Mouse (Mus musculus): Measurements from ENCODE around the gene Dkk1.
"Not testable (repeated sequence)": the region's sequence is repeated elsewhere in the genome, so short reads cannot be mapped to it uniquely, and the experiment has no call there.

Gene Dkk1

DNA sequence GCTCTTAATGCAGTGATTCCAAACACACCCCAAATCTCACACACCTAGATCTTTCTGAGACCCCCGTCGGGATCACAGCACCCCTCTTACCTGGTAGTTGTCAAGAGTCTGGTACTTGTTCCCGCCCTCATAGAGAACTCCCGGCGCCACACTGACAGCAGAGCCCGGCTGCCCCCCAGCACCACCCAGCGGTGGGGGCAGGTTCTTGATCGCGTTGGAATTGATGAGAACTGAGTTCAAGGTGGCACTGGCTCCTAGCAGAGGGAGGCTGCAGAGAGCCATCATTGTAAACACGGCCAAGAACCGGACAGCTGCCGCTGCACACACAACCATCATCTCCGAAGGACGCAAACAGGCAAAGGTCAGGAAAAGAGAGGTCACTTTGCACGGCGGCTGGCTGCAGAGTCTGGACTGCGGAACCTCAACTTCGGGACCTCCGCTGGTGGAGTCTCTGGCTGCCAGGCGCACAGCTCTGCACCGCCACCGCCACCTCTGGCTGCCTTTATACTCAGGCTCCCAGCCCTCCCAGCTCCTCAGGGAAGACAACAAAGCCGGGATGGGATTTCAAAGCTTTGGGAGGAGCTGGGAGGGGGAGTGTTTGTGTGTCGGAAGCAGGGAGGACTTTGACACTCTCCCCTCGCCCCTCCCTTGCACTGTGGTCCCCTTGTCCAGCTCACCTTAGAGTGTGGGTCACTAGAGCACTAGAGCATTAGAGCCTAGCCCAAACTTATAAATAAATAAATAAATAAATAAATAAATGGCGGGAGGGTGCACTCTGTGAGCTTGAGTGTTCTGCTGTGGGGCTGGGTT is at the start of gene Dkk1:
Gene Dkk1 (minus strand): TSS at position 622 of the 810 bp plus-strand sequence.
- no peak for DNase-seq

DNA sequence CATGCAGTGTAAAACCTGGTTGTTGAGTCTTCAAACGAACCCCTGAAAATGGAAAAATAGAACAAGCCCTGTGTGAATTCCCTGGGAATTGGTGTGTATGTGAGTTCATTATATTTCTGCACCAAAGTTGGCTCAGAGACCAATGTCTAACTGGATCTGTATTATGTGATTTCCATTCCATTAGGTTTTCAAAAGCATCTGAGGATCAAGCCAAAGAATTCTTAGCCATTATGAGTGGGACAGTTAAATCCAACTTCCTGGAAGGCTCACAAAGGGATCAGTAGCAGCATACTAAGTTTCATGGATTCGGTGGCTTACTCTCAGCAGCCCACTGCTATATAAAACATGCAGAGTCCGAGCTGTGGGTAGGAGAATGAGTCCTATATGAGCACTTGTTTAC is 36.9 kb upstream of the Dkk1 start:
- DNase-seq, result no peak

DNA sequence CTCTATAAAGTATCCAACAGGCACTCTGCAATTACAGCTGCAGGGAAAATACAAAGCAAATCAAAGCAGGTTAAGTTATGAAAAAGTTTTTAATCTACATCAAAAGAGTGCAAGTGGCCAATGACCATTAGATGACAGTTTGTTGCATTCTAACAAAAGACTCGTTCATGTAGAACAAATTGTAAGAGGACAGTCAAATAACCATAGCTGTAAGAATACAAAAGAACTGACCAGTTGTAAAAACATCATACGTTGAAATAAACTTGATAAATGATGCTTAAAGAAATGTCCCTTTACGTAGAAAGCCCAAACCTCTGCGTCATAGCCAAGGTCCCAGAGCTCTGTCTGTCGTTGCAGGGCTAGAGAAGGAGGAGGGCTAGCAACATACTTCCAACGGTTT is 15.1 kb upstream of the Dkk1 start:
- no peak for DNase-seq

DNA sequence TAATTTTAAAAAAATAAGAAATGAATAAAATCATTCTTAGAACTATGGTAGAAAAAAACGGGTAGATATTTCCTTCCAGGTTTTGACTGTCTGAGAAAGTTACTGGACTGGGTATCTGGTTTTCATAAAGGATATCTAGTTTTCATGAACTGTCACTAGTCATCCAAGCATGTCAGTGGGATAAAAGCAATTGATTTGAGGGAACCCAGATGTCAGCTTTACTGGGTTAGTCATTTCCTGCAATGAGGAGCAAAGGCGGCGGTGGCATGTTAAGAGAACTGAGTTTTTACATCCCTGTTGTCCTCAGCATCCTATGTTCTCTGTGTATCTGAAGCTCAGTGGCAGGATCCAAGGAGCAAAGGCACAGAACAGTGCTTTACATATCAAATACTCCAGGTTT is 14.4 kb upstream of the Dkk1 start:
- no peak for DNase-seq

DNA sequence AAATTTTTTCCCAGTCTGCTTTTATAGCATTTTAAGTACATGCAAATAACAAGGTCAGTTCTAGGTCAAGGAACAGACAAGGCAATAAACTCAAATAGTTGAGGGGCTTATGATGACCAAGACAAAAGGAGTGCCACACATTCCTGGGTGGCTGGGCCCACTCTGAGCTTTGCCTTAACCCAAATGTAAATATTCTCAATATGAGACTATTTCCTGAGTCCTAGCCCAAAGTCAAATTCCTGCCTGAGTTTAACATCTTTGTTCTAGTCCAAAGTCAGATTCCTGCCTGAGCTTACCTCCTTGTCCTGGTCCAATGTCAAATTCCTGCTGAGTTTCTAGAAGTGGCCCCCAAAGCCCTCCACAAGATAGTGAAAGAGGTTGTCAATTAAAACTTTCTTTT is 8.6 kb upstream of the Dkk1 start:
- DNase-seq, result no peak

DNA sequence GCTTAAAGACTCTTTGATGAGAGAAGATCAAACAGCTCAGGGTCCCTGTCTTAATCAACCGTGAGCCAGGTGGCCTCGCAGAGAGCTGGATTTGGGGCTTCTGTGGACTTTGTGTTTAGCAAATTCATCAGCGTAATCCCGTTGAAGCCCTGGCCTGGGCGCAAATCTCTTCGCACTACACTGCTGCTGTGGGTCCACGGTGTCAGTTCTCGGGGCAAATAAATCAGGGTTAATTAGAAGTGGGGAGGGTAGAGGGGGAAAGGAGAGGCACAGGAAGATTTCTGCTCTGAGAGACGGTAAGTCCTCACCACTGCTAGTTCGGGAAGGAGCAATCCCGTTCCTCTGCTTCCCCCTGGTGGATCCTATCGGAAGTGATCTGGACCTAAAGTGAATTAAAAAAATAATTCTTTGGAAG is 5.0 kb upstream of the Dkk1 start:
- peak; percentile 21 to 33 for DNase-seq

DNA sequence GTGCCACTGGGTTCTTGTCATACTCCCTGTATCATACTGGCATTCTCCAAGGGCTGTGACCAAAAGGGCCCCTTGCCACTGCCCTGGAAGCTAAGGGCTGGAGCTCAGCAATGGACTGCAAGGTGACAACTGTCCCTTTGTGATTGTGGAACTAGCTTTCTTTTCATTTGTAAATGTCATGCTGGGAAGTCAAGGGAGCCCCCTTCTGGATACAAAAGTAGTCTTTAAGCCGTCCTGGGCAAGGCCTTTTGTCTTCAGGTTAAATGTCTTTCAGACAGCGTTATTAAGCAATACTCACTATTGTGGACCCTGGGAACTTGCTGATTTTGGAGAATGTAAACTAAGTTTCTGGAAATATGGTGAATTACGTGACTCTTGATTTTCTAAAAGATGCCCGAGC is 4.3 kb upstream of the Dkk1 start:
- no peak for DNase-seq

DNA sequence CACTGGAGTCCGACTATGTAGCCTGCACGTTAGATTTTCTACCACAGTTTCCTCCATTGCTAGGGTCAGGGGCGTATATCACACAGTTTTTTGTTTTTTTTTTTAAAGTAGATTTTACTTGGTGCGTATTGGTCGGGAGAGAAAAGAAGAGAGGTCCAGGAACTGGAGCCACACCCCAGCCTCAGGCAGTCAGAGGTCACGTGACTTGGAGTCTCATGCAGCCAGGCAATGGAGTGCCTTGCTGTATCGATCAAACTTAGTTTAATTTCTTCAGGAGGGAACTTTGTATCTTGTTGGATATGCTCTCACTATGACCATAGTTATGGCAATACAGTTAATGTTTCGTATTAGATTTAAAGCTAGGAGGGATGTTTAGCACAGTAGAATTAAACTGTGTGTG is 2.8 kb upstream of the Dkk1 start:
- DNase-seq, result no peak

DNA sequence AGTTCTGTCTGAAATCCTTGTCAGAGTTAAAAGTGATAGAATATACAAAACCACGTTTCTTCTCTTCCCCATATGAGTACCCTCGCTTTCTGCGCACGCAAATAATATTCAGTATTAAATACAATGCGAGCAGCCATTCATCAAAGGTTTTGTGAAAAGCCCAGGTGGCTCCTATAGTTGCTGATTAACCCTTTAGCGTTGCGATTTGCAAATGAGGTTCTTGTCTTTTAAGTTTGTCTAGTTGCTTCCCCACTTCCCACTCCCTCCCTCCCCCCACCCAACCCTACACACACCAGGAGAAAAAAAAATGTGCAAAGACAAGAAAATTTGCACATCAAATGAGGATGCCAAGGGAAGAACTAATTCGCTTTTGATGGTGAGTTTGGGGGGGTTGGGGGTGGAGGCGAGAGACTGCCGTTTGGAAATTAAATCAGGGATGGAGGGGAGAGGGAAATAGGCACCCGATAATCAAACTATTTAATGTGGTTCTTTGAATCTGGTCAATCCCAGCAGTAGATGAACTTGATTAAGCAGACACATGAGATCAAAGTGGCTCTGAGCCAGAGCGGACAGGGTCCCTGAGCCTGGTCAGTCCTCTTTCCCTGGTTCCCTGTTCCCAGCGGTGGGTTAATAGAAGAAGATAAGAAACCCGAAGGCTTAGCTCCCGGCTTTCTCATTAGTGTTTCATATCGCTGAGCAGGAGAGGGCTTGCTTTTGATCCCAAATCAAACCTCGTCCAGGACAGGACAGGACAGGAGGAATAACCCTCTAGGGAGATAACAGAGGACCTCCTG is 586 bp upstream of the Dkk1 start:
- no peak for DNase-seq

DNA sequence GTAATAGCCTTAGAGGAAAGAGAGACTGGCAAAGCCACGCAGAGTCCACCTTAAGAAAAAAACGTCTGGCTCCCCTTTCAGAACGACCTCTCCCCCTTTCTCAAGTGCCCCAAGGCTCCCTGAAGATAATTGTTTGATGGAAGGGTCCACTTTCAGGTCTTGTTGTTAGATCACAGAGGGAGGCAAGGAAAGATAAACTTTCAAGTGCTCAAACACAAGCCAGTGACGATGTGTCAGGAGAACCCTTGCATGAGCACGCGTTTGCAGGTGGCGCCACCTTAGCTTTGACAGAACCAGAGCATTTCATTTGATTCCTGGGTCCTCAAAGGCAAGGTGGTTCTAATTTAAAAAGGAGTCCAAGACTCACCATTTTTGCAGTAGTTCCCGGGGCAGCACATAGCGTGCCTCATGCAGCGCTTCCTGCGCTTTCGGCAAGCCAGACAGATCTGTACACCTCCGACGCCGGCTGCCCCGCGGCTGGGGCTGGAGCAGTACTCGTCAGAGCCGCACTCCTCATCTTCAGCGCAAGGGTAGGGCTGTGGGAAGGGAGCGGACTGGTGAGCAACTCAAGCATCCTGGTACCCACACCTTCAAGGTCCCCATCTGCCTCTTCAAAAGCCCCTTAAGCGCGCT is 938 bp downstream of the Dkk1 start:
- no peak for DNase-seq

DNA sequence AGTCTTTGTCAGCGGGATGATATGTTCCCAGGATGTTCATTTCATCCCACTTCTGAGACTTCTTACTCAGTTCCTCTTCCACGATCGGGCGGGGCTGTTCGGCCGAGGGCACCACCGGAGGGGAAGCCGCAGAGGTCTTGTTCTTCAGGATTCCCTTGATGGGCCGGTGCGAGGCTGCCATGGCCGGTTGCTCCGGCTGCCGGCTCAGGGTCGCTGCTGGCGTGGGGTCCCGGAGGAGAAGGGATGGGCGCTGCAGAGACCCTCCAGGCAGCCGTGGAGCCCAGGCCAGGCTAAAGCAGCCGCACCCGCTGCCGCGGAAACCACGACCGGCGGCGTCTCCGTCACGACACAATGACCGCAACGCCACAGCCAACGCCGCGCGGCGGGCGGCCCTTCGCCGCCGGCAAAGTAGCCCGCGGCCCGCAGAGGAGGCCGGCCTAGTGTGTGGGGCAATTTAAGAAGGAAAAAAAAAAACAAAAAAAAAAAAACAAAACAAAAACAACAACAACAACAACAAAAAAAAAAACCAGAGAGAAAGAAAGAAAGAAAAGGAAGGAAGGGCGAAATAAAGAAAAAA is 10.0 kb downstream of the Dkk1 start:
- DNase-seq, result not testable (repeated sequence)

DNA sequence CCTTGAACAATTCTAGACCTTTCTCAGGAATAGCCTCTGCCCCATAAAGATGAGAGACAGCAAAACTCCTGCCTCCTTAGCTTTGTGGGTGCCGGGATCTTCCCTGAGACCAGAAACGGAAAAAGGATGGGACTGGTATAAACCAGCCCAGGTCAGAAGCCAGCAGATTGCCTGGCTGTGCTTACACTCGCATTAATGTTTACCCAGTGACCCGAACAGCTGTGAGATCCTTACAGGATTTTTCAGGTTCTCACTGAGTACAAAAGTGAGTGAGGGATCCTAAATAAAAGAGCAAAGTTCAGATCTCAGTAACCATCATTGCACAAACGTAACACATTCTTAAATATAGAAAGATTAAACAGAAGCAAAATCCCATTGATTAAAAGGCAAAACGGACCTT is 32.7 kb downstream of the Dkk1 start:
- no peak for DNase-seq

DNA sequence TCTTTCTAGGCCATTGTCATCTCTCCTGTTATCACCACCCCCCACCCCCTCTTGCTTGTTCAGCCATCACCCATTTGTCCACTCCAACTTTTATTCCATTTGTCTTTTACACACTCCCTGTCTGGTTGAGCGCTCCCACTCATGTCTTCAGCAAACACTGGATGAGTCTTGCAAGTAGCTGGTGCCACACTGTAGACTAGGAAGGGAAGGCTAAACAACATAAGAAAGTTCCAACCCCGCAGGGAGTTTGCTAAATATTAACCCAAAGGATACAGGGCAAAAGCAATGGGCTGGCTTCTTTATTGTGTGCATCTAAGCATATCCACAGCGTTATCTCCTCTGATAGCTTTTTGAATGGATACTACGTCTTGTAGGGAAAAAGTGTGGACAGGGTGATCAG is 39.0 kb downstream of the Dkk1 start:
- DNase-seq, result no peak

DNA sequence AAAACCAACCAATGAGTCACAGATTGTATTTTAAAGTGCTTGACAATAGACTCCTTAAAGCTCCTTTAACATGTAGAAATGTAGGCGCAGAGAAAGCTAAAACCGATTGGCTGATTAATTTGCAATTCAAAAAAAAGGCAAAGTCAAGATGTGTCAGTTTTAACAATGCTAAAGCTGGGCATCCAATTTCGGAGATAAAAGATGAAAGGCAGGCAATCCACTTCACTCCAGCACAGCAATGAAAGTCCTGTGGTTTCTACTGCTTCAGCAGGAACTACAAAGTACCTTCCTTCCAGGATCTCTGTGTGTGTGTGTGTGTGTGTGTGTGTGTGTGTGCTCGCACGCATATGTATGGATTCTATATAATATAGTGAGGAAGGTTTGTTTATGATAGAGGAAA is 44.0 kb downstream of the Dkk1 start:
- DNase-seq, result no peak
